Mouse (Mus musculus) intestine, embryonic 14.5 days (tissue): ENCODE results near the gene Cyren. TPM values are rescaled to one million over a fixed set of nuclear protein-coding genes. Genes with fewer than 3 reads are reported as not detected.

Experiments used
- ATAC-seq: fragments of 200-750 bp; cut with Nextera tagmentation; replicated peaks from 2 replicates; pipeline ENCODE4 v1.8.0; 2017; ENCODE audit warnings: low read depth, moderate number of reproducible peaks, moderate TSS enrichment, moderate library complexity; ENCODE audit not compliant: low FRiP score, low TSS enrichment
- DNase-seq: peaks from one replicate; pipeline ENCODE4 v3.0.0-alpha.2; 2018; ENCODE audit warnings: low spot score
- H3K27ac ChIP-seq: fragments of 300-500 bp; sonication (generic); 2 replicates; pipeline ENCODE4 v1.5.1; 2014; ENCODE audit warnings: low read depth, mild to moderate bottlenecking, control low read depth
- H3K27me3 ChIP-seq: fragments of 300-500 bp; sonication (generic); replicated peaks from 2 replicates; pipeline ENCODE4 v1.6.1; 2014; ENCODE audit warnings: low read length, control low read depth; ENCODE audit not compliant: control insufficient read depth, insufficient read depth
- H3K36me3 ChIP-seq: fragments of 300-500 bp; sonication (generic); 2 replicates; pipeline ENCODE4 v1.6.1; 2014; ENCODE audit warnings: low read length, control low read depth; ENCODE audit not compliant: control insufficient read depth, insufficient read depth
- H3K4me1 ChIP-seq: fragments of 300-500 bp; sonication (generic); replicated peaks from 2 replicates; pipeline ENCODE4 v1.6.1; 2014; ENCODE audit warnings: low read length, control low read depth, mixed read lengths; ENCODE audit not compliant: control insufficient read depth, insufficient read depth
- H3K4me2 ChIP-seq: fragments of 300-500 bp; sonication (generic); 2 replicates; pipeline ENCODE4 v1.6.1; 2014; ENCODE audit warnings: low read length
- H3K4me3 ChIP-seq: fragments of 300-500 bp; sonication (generic); 2 replicates; pipeline ENCODE4 v1.5.1; 2014; ENCODE audit warnings: low read depth, low read length, control low read depth, mixed read lengths
- H3K9ac ChIP-seq: fragments of 300-500 bp; sonication (generic); 2 replicates; pipeline ENCODE4 v1.6.1; 2014; ENCODE audit warnings: mild to moderate bottlenecking, low read length
- H3K9me3 ChIP-seq: fragments of 300-500 bp; sonication (generic); 2 replicates; pipeline ENCODE4 v1.6.1; 2016; ENCODE audit warnings: low read length, control low read depth; ENCODE audit not compliant: control insufficient read depth
- WGBS: fragments of 180-500 bp; shearing (Covaris S2); extraction: QIAGEN DNeasy Blood & Tissue Kit; methylation state at CpG from one replicate; pipeline ENCODE4 v1.1.7; 2014; 5-methylcytosine and 5-hydroxymethylcytosine counted together
- polyA plus RNA-seq: library from polyadenylated mRNA; unstranded; fragments of >200 nt; fragmentation: Nextera tagmentation; extraction: Ambion mirVana; gene quantifications from 2 replicates; pipeline ENCODE4 v1.2.1, GENCODE M21; 2014

The Cyren gene
- polyA plus RNA-seq, 1 experiment from 2014 or later = 9.7 TPM

GRCm38 (mm10) chr6:34874101-34874921, 3.5 kb downstream of the Cyren start:
- WGBS = 55% methylated on average over 21 of the region's 21 CpGs
- Histone ChIP-seq H3K27ac (0 out of 2 replicates have a peak overlapping the region, but pooled peaks have one; percentile 33), H3K4me1 (peaks cover 21% of the 10 kb centered on the region; the same call in 1 of the 2 replicates), H3K9me3 (no peaks in the 10 kb centered on the region), H3K4me2 (no peak overlapping the region), H3K9ac (no peak overlapping the region), H3K27me3 (no peaks in the 10 kb centered on the region), H3K36me3 (peaks cover 4% of the 10 kb centered on the region; the same call in 1 of the 2 replicates), H3K4me3 (no peak overlapping the region)
- ATAC-seq = no peak
- DNase-seq = peak; percentile 50

- Histone ChIP-seq H3K27ac (no peak overlapping the region), H3K4me3 (no peak overlapping the region), H3K4me1 (peaks cover 18% of the 10 kb centered on the region; the same call in 1 of the 2 replicates), H3K9ac (no peak overlapping the region), H3K27me3 (no peaks in the 10 kb centered on the region), H3K36me3 (peaks cover 4% of the 10 kb centered on the region; the same call in 1 of the 2 replicates), H3K9me3 (no peaks in the 10 kb centered on the region), H3K4me2 (no peak overlapping the region)
- WGBS = 79% methylated on average over 10 of the region's 10 CpGs
- ATAC-seq (no peak), DNase-seq (peak; percentile 46)
Measured at GRCm38 (mm10) chr6:34872871-34873270, 5.0 kb downstream of the Cyren start.

- DNase-seq = peak; percentile 38
- 88% methylated on average over 7 of the region's 7 CpGs for WGBS
Measured at GRCm38 (mm10) chr6:34871929-34872328, 5.9 kb downstream of the Cyren start.

GRCm38 (mm10) chr6:34870724-34871123, 7.1 kb downstream of the Cyren start:
- Histone ChIP-seq H3K9ac (no peak overlapping the region), H3K27me3 (no peaks in the 10 kb centered on the region)
- WGBS = 72% methylated on average over 5 of the region's 5 CpGs

More at GRCm38 (mm10) chr6:34871929-34872328, 5.9 kb downstream of the Cyren start:
- ATAC-seq = no peak
- no peak overlapping the region for H3K4me3 ChIP-seq
- no peak overlapping the region for H3K4me2 ChIP-seq
- no peak overlapping the region for H3K27ac ChIP-seq
- no peak overlapping the region for H3K9ac ChIP-seq
- no peaks in the 10 kb centered on the region for H3K27me3 ChIP-seq
- no peaks in the 10 kb centered on the region for H3K9me3 ChIP-seq
- H3K4me1 ChIP-seq = peaks cover 15% of the 10 kb centered on the region; the same call in 1 of the 2 replicates
- peaks cover 4% of the 10 kb centered on the region; the same call in 1 of the 2 replicates for H3K36me3 ChIP-seq

GRCm38 (mm10) chr6:34870136-34870535, 7.7 kb downstream of the Cyren start:
- H3K27ac ChIP-seq = no peak overlapping the region
- DNase-seq (peak; percentile 34), ATAC-seq (no peak)
- no peak overlapping the region for H3K4me3 ChIP-seq
- peaks cover 4% of the 10 kb centered on the region; the same call in 1 of the 2 replicates for H3K36me3 ChIP-seq
- no peak overlapping the region for H3K4me2 ChIP-seq
- peaks cover 6% of the 10 kb centered on the region; the same call in 1 of the 2 replicates for H3K4me1 ChIP-seq
- H3K27me3 ChIP-seq = no peaks in the 10 kb centered on the region
- no peak overlapping the region for H3K9ac ChIP-seq
- 92% methylated on average over 5 of the region's 5 CpGs for WGBS
- no peaks in the 10 kb centered on the region for H3K9me3 ChIP-seq

More at GRCm38 (mm10) chr6:34870724-34871123, 7.1 kb downstream of the Cyren start:
- DNase-seq = no peak
- Histone ChIP-seq H3K36me3 (peaks cover 4% of the 10 kb centered on the region; the same call in 1 of the 2 replicates), H3K4me3 (no peak overlapping the region), H3K9me3 (no peaks in the 10 kb centered on the region), H3K4me1 (peaks cover 5% of the 10 kb centered on the region; the same call in 1 of the 2 replicates), H3K27ac (no peak overlapping the region), H3K4me2 (no peak overlapping the region)
- ATAC-seq = no peak

GRCm38 (mm10) chr6:34869225-34869915, 8.5 kb downstream of the Cyren start:
- DNase-seq (no peak), ATAC-seq (no peak)
- Histone ChIP-seq H3K4me3 (no peak overlapping the region), H3K27ac (no peak overlapping the region), H3K4me2 (no peak overlapping the region), H3K36me3 (peaks cover 3% of the 10 kb centered on the region; the same call in 1 of the 2 replicates), H3K9me3 (no peaks in the 10 kb centered on the region), H3K9ac (no peak overlapping the region), H3K4me1 (peaks cover 6% of the 10 kb centered on the region; the same call in 1 of the 2 replicates), H3K27me3 (no peaks in the 10 kb centered on the region)
- WGBS = 57% methylated on average over 13 of the region's 13 CpGs

GRCm38 (mm10) chr6:34868507-34869217, 9.2 kb downstream of the Cyren start:
- WGBS = 75% methylated on average over 20 of the region's 20 CpGs
- no peak for ATAC-seq

GRCm38 (mm10) chr6:34867995-34868350, 9.9 kb downstream of the Cyren start:
- ATAC-seq (no peak), DNase-seq (no peak)
- Histone ChIP-seq H3K9me3 (no peaks in the 10 kb centered on the region), H3K4me1 (peaks cover 6% of the 10 kb centered on the region), H3K4me3 (no peak overlapping the region), H3K27ac (no peak overlapping the region), H3K36me3 (no peaks in the 10 kb centered on the region; the same call in 1 of the 2 replicates), H3K9ac (no peak overlapping the region), H3K27me3 (no peaks in the 10 kb centered on the region), H3K4me2 (no peak overlapping the region)
- WGBS = 77% methylated on average over 10 of the region's 10 CpGs

More at GRCm38 (mm10) chr6:34868507-34869217, 9.2 kb downstream of the Cyren start:
- H3K9me3 ChIP-seq = no peaks in the 10 kb centered on the region
- no peak for DNase-seq
- no peaks in the 10 kb centered on the region for H3K27me3 ChIP-seq
- no peak overlapping the region for H3K9ac ChIP-seq
- H3K4me3 ChIP-seq = no peak overlapping the region
- no peaks in the 10 kb centered on the region; the same call in 1 of the 2 replicates for H3K36me3 ChIP-seq
- H3K4me1 ChIP-seq = peaks cover 6% of the 10 kb centered on the region; the same call in 1 of the 2 replicates
- no peak overlapping the region for H3K4me2 ChIP-seq
- no peak overlapping the region for H3K27ac ChIP-seq
